Comparison of ENCODE assay signal across 16 mouse cellular contexts in genomic region chr7:56131548-56131947, GRCm38 (mm10).
A peak's percentile ranks its signal among the peaks of the same experiment; 100 is the strongest.
DNase-seq lines count a peak whose midpoint lies in the region; ATAC-seq lines count a peak whose summit lies in the region.
"Had no signal": no experiment of that assay in that cellular context is flagged by ENCODE, and none has a peak within 500 bp of the region (broad histone marks: within the 10 kb centered on the region; RNA-seq: fewer than 3 reads in every experiment).

No protein-coding gene starts in this region.

- H3K9me3 ChIP-seq in midbrain, embryonic 13.5 days: no peaks in the 10 kb centered on the region
- H3K9me3 ChIP-seq: forebrain, embryonic 12.5 days; midbrain, embryonic 10.5 days had no signal

- H3K4me2 ChIP-seq in midbrain, embryonic 13.5 days (replicated peaks): no peak overlapping the region
- H3K4me2 ChIP-seq: forebrain, embryonic 12.5 days had no signal

- H3K9ac ChIP-seq in midbrain, embryonic 13.5 days (replicated peaks): no peak overlapping the region
- H3K9ac ChIP-seq: forebrain, embryonic 12.5 days; liver, postnatal 0 days had no signal

- no peaks in the 10 kb centered on the region for H3K4me1 ChIP-seq in midbrain, embryonic 13.5 days (replicated peaks)
- H3K4me1 ChIP-seq: forebrain, embryonic 12.5 days; midbrain, embryonic 10.5 days had no signal

- no peak overlapping the region for H3K27ac ChIP-seq in midbrain, embryonic 13.5 days
- H3K27ac ChIP-seq: forebrain, embryonic 12.5 days; midbrain, embryonic 10.5 days had no signal

- peaks cover 59% of the 10 kb centered on the region for H3K36me3 ChIP-seq in midbrain, embryonic 13.5 days

- H3K4me3 ChIP-seq in midbrain, embryonic 13.5 days (replicated peaks): no peak overlapping the region
- H3K4me3 ChIP-seq: forebrain, embryonic 12.5 days; midbrain, embryonic 10.5 days had no signal

- DNase-seq in layer of hippocampus, adult 9-11 months: peak; percentile 54
- no peak for DNase-seq in layer of hippocampus, adult 18-20 months (ENCODE audit: low spot score in 2 of 2)
- DNase-seq in A20 (ENCODE audit: low read depth, low spot score) (peak; percentile 65), adipocyte (ENCODE audit: low spot score) (no peak)
- peak; percentile 30 for DNase-seq in naive thymus-derived CD4-positive, alpha-beta T cell, adult 2 months (ENCODE audit: low read depth)
- no peak for DNase-seq in cerebellum, adult 11 months
- DNase-seq: adrenal gland, adult 2 months; cerebellum, postnatal 25 days; heart, postnatal 36 days; kidney, postnatal 10 days; liver, postnatal 0 days; right cerebral cortex, adult 18-20 months had no signal

- WGBS in midbrain, embryonic 13.5 days: 91% methylated on average over 6 of the region's 6 CpGs

- peak; percentile 59 for ATAC-seq in activated CD4-positive, CD25-positive, alpha-beta regulatory T cell, adult 4 months
- ATAC-seq in midbrain, embryonic 13.5 days: no peak
- ATAC-seq: liver, postnatal 0 days had no signal

- H3K27me3 ChIP-seq in midbrain, embryonic 13.5 days: no peaks in the 10 kb centered on the region
- H3K27me3 ChIP-seq: forebrain, embryonic 12.5 days had no signal

Comparison
In these comparisons a context has a peak if more than half of its experiments do, and no peak if none do; other contexts are left out.
1. DNase-seq: peak in layer of hippocampus, adult 9-11 months (single experiment), A20 (single experiment) and naive thymus-derived CD4-positive, alpha-beta T cell, adult 2 months (single experiment); none in layer of hippocampus, adult 18-20 months (0 of 2), cerebellum, adult 11 months (single experiment) and adipocyte (single experiment).